Comparison of ENCODE assay signal across 10 mouse cellular contexts in genomic region chr11:88539637-88540478, GRCm38 (mm10).
DNase-seq lines count a peak whose midpoint lies in the region; ATAC-seq lines count a peak whose summit lies in the region.
"Had no signal": no experiment of that assay in that cellular context is flagged by ENCODE, and none has a peak within 500 bp of the region (broad histone marks: within the 10 kb centered on the region; RNA-seq: fewer than 3 reads in every experiment).

No protein-coding gene starts in this region.

- no peaks in the 10 kb centered on the region for H3K36me3 ChIP-seq in kidney, embryonic 14.5 days (ENCODE audit: control insufficient read depth, insufficient read depth, low read length)
- no peaks in the 10 kb centered on the region for H3K36me3 ChIP-seq in forebrain, embryonic 11.5 days (ENCODE audit: control insufficient read depth, insufficient read depth, low read length)
- H3K36me3 ChIP-seq in hindbrain, embryonic 15.5 days = no peaks in the 10 kb centered on the region
- H3K36me3 ChIP-seq in neural tube, embryonic 14.5 days (ENCODE audit: control insufficient read depth, insufficient read depth, low read length) = no peaks in the 10 kb centered on the region
- H3K36me3 ChIP-seq: neural tube, embryonic 12.5 days had no signal

- WGBS in kidney, embryonic 14.5 days = 51% methylated on average over 8 of the region's 8 CpGs
- 44% methylated on average over 8 of the region's 8 CpGs for whole genome bisulfite sequencing in forebrain, embryonic 11.5 days
- 42% methylated on average over 8 of the region's 8 CpGs for WGBS in hindbrain, embryonic 15.5 days
- 19% methylated on average over 8 of the region's 8 CpGs for WGBS in neural tube, embryonic 14.5 days

- DNase-seq in kidney, postnatal 36 days = no peak
- DNase-seq in forebrain, embryonic 11.5 days (ENCODE audit: low spot score) = peak; percentile 72
- DNase-seq in layer of hippocampus, adult 18-20 months (ENCODE audit: low spot score in 2 of 2) = no peak
- no peak for DNase-seq in thymus, postnatal 25 days
- DNase-seq in gastrocnemius, adult 8-10 months (ENCODE audit: low spot score in 2 of 2) = no peak

- ATAC-seq in kidney, embryonic 14.5 days (ENCODE audit: low FRiP score, low TSS enrichment) = no peak
- ATAC-seq in forebrain, embryonic 11.5 days (replicated peaks; ENCODE audit: low FRiP score) = peak; percentile 57
- 0 out of 2 replicates have a peak, but pooled peaks have one; percentile 21 for ATAC-seq in hindbrain, embryonic 15.5 days (ENCODE audit: low FRiP score, low read depth)
- ATAC-seq in neural tube, embryonic 14.5 days (ENCODE audit: low read depth) = no peak

- no peaks in the 10 kb centered on the region for H3K27me3 ChIP-seq in kidney, embryonic 14.5 days (ENCODE audit: control insufficient read depth, insufficient read depth, low read length)
- no peaks in the 10 kb centered on the region for H3K27me3 ChIP-seq in forebrain, embryonic 11.5 days (ENCODE audit: control insufficient read depth, insufficient read depth, low read length)
- no peaks in the 10 kb centered on the region for H3K27me3 ChIP-seq in hindbrain, embryonic 15.5 days
- no peaks in the 10 kb centered on the region for H3K27me3 ChIP-seq in neural tube, embryonic 14.5 days (ENCODE audit: control insufficient read depth, insufficient read depth, low read length)
- H3K27me3 ChIP-seq: neural tube, embryonic 12.5 days had no signal

- H3K27ac ChIP-seq in kidney, embryonic 14.5 days (ENCODE audit: low read depth, low read length) = peak overlapping the region; percentile 7; the same call in 1 of the 2 replicates
- H3K27ac ChIP-seq in forebrain, embryonic 11.5 days (ENCODE audit: low read depth, low read length) = no peak overlapping the region
- peak overlapping the region; percentile 56 for H3K27ac ChIP-seq in hindbrain, embryonic 15.5 days (replicated peaks)
- H3K27ac ChIP-seq in neural tube, embryonic 14.5 days (ENCODE audit: low read depth, low read length) = peak overlapping the region; percentile 34
- H3K27ac ChIP-seq: liver, embryonic 14.5 days; neural tube, embryonic 12.5 days had no signal

- H3K4me1 ChIP-seq in kidney, embryonic 14.5 days (ENCODE audit: control insufficient read depth, insufficient read depth, low read length) = peaks cover 51% of the 10 kb centered on the region
- peaks cover 30% of the 10 kb centered on the region for H3K4me1 ChIP-seq in forebrain, embryonic 11.5 days (replicated peaks; ENCODE audit: control insufficient read depth, insufficient read depth, low read length)
- peaks cover 91% of the 10 kb centered on the region for H3K4me1 ChIP-seq in hindbrain, embryonic 15.5 days (replicated peaks)
- peaks cover 63% of the 10 kb centered on the region for H3K4me1 ChIP-seq in neural tube, embryonic 14.5 days (ENCODE audit: control insufficient read depth, insufficient read depth, low read length)

- no peak overlapping the region for H3K4me2 ChIP-seq in kidney, embryonic 14.5 days (replicated peaks; ENCODE audit: low read depth, low read length)
- no peak overlapping the region for H3K4me2 ChIP-seq in forebrain, embryonic 11.5 days (ENCODE audit: low read depth, low read length, severe bottlenecking)
- no peak overlapping the region for H3K4me2 ChIP-seq in hindbrain, embryonic 15.5 days
- H3K4me2 ChIP-seq in neural tube, embryonic 14.5 days (ENCODE audit: low read depth, low read length) = no peak overlapping the region
- H3K4me2 ChIP-seq: neural tube, embryonic 12.5 days had no signal

- H3K9me3 ChIP-seq in kidney, embryonic 14.5 days (ENCODE audit: control insufficient read depth, low read length) = no peaks in the 10 kb centered on the region
- H3K9me3 ChIP-seq in forebrain, embryonic 11.5 days (ENCODE audit: control insufficient read depth, low read length) = no peaks in the 10 kb centered on the region
- H3K9me3 ChIP-seq in hindbrain, embryonic 15.5 days = no peaks in the 10 kb centered on the region
- H3K9me3 ChIP-seq in neural tube, embryonic 14.5 days (ENCODE audit: control insufficient read depth, low read length) = no peaks in the 10 kb centered on the region
- H3K9me3 ChIP-seq: neural tube, embryonic 12.5 days had no signal

- H3K4me3 ChIP-seq in kidney, embryonic 14.5 days (ENCODE audit: low read length) = no peak overlapping the region
- H3K4me3 ChIP-seq in forebrain, embryonic 11.5 days (ENCODE audit: low read depth, low read length) = no peak overlapping the region
- H3K4me3 ChIP-seq in hindbrain, embryonic 15.5 days = no peak overlapping the region
- no peak overlapping the region for H3K4me3 ChIP-seq in neural tube, embryonic 14.5 days (ENCODE audit: low read depth, low read length)
- H3K4me3 ChIP-seq: neural tube, embryonic 12.5 days had no signal

- no peak overlapping the region for H3K9ac ChIP-seq in kidney, embryonic 14.5 days (ENCODE audit: low read depth, low read length)
- H3K9ac ChIP-seq in forebrain, embryonic 11.5 days (ENCODE audit: low read length) = no peak overlapping the region
- H3K9ac ChIP-seq in hindbrain, embryonic 15.5 days = no peak overlapping the region
- no peak overlapping the region for H3K9ac ChIP-seq in neural tube, embryonic 14.5 days (replicated peaks; ENCODE audit: low read depth, low read length)
- H3K9ac ChIP-seq: liver, embryonic 14.5 days; neural tube, embryonic 12.5 days had no signal

Comparison
In these comparisons a context has a peak if more than half of its experiments do, and no peak if none do; other contexts are left out.
1. ATAC-seq: peak in forebrain, embryonic 11.5 days (single experiment) and hindbrain, embryonic 15.5 days (single experiment); none in kidney, embryonic 14.5 days (single experiment) and neural tube, embryonic 14.5 days (single experiment).